Mouse (Mus musculus) cerebellum, adult 2 months (tissue): ENCODE results near the gene A930004D18Rik. TPM values are rescaled to one million over a fixed set of nuclear protein-coding genes. Genes with fewer than 3 reads are reported as not detected.
A peak's percentile ranks its signal among the peaks of the same experiment; 100 is the strongest.

Source experiments
- DNase-seq, 2 experiments: peaks; one replicate each; pipeline ENCODE4 v3.0.0; 2021
- H3K27ac ChIP-seq: fragments of 200-500 bp; 2 replicates; pipeline ENCODE4 v1.5.1; 2012; ENCODE audit warnings: low read length, control low read depth, inconsistent platforms; ENCODE audit not compliant: insufficient read depth
- H3K27me3 ChIP-seq: fragments of 200-500 bp; 2 replicates; pipeline ENCODE4 v1.6.1; 2012; ENCODE audit warnings: inconsistent platforms, mild to moderate bottlenecking, low read length, moderate library complexity; ENCODE audit not compliant: control insufficient read depth, insufficient read depth
- H3K4me1 ChIP-seq: fragments of 200-500 bp; 2 replicates; pipeline ENCODE4 v1.6.1; 2011; ENCODE audit warnings: low read length; ENCODE audit not compliant: control insufficient read depth, insufficient read depth
- H3K4me3 ChIP-seq: fragments of 200-500 bp; replicated peaks from 2 replicates; pipeline ENCODE3; 2011; ENCODE audit warnings: mild to moderate bottlenecking, low read depth, low read length, control low read depth; ENCODE audit not compliant: insufficient read depth
- CTCF ChIP-seq: fragments of 200-500 bp; IDR thresholded peaks from 2 replicates; pipeline ENCODE4 v1.5.1; 2011; ENCODE audit warnings: low read depth, mild to moderate bottlenecking, control low read depth, low read length, moderate library complexity, borderline replicate concordance; ENCODE audit not compliant: insufficient read depth
- POLR2A ChIP-seq: fragments of 200-500 bp; IDR thresholded peaks from 2 replicates; pipeline ENCODE4 v1.6.1; 2011; ENCODE audit warnings: low read length, control low read depth, borderline replicate concordance; ENCODE audit not compliant: insufficient read depth
- WGBS: fragments of 180-500 bp; shearing (Covaris S2); methylation state at CpG from one replicate; pipeline ENCODE4 v1.1.7; 2018; 5-methylcytosine and 5-hydroxymethylcytosine counted together
- polyA plus RNA-seq: library from polyadenylated mRNA; depleted of rRNA; stranded (reverse); fragments of >200 nt; gene quantifications from 2 replicates; pipeline ENCODE4 v1.2.3, GENCODE M21; 2012

A930004D18Rik gene
- polyA plus RNA-seq, 1 experiment = 2.6 TPM

DNA sequence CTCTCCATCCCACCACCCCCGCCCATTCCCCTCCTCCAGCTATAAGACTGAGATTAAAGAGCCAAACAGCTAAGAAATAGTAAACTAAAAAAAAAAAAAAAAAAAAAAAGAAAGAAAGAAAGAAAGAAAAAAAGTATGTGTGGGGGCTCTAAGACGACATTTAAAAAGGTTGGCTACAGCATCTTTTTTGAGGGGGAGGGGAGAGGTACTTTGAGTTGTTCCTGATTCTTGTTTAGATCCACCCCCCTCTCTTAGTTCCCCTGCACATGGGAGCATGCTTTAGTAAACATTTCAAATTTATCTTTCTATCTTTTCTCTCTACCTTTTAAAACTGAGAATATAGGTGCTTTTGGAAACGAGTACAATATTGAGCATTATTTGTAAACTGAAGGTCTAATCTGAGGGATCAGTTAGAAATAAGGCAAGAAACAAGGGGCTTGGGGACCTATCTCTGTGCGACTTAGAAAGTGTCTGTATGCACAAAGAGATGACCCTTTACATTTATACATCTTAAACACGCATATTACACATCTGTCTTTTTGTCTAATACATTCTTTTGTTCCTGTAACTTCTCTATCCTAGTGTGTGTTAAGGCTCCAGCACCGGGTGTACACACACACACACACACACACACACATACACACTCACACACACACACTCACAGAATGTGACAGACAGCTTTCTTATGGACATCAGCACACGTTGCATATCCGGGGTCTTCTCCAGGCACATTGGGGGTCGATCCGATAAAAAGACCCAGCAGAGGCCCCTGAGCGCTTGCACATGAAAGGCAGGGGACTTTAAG lies 13.7 kb upstream of the A930004D18Rik start:
- 50% methylated on average over 11 of the region's 11 CpGs for WGBS
- H3K4me3 ChIP-seq = no peak overlapping the region
- no peak overlapping the region for H3K27ac ChIP-seq
- TF ChIP-seq CTCF (no peak), POLR2A (no peak)
- H3K27me3 ChIP-seq = no peaks in the 10 kb centered on the region
- no peak for DNase-seq
- no peaks in the 10 kb centered on the region for H3K4me1 ChIP-seq

GRCm38 (mm10) chr2:18050541-18050985 lies 13.0 kb upstream of the A930004D18Rik start:
- no peak overlapping the region for H3K4me3 ChIP-seq
- H3K27ac ChIP-seq = no peak overlapping the region
- TF ChIP-seq CTCF = no peak
- no peak for TF ChIP-seq POLR2A
- H3K4me1 ChIP-seq = peaks cover 2% of the 10 kb centered on the region; the same call in 1 of the 2 replicates
- H3K27me3 ChIP-seq = no peaks in the 10 kb centered on the region
- DNase-seq = no peak
- WGBS = 57% methylated on average over 10 of the region's 10 CpGs

- 58% methylated on average over 2 of the region's 2 CpGs for WGBS
- no peaks in the 10 kb centered on the region for H3K27me3 ChIP-seq
- no peak overlapping the region for H3K27ac ChIP-seq
- H3K4me3 ChIP-seq = no peak overlapping the region
- H3K4me1 ChIP-seq = peaks cover 2% of the 10 kb centered on the region; the same call in 1 of the 2 replicates
- DNase-seq = no peak
- TF ChIP-seq CTCF (no peak), POLR2A (no peak)
These were observed 12.5 kb upstream of the A930004D18Rik start for GRCm38 (mm10) chr2:18050018-18050417.

DNA sequence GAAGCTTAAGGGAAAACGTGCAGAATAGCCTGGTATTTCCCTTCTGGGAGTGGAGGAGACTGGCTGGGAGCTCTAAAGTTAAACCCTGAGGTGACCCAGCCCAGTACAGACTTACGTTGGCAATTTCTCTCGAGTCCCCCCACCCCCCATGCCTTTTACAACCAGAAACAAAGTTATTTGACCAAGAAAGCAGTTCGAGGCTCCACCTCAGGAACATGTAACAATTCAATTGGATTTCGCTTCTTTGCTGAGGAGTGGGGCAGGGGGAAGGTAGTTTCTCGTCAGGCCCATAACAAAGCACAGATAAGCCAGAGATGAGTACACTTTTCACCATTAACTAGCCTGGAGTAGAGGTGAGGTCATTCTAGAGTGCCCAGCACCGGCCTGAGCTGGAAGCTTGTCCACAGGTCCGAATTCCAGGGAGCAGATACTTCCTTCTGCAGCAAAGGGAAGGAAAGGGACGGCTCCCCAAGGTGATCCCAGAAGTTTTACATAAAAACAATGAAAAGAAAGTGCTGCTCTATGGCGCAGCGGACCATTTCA lies 11.8 kb upstream of the A930004D18Rik start:
- no peak overlapping the region for H3K27ac ChIP-seq
- 47% methylated on average over 11 of the region's 11 CpGs for WGBS
- no peak overlapping the region for H3K4me3 ChIP-seq
- DNase-seq = no peak
- TF ChIP-seq POLR2A (no peak), CTCF (no peak)
- peaks cover 2% of the 10 kb centered on the region; the same call in 1 of the 2 replicates for H3K4me1 ChIP-seq
- H3K27me3 ChIP-seq = no peaks in the 10 kb centered on the region

DNA sequence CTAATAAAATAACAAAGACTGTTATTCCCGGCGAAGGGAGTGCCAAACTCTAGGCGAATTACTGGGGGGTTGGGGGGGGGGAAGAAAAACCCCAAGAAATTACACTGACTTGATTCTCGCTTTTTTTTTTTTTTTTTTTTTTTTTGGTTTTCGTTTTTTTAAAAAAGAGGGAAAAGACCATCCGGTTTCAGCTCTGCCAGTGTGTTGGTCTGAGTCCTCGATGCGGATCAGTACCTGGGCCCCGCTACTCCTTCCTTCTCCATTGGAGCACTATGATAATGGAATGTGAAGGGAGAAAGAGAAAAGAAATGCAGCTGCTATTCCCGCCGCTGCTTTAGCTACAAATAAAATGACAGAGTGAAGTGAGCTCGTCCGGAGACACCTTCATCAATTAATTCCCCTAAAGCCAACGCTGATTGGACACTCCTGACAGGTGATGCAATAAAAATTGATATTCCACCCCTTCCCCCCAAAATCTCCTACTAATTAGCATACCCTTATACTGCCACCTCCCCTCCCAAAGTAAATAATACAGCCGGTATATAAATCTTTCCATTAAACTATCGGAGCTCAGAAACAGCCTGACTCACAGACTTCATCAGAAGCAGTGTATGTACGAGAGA lies 11.0 kb upstream of the A930004D18Rik start, which contains the start of gene Skida1:
Gene Skida1 (minus strand): TSS at position 599 of the 623 bp plus-strand sequence.
- 3% methylated on average over 17 of the region's 17 CpGs for WGBS
- peak within 1 kb of the TSS; percentile 88 for H3K4me3 ChIP-seq
- peak within 1 kb of the TSS; percentile 24 for H3K27ac ChIP-seq
- H3K4me1 ChIP-seq = peaks cover 2% of the 10 kb centered on the region; the same call in 1 of the 2 replicates
- DNase-seq = peak in 1 of 2 experiments; percentile 34
- H3K27me3 ChIP-seq = no peaks in the 10 kb centered on the region
- no peak for TF ChIP-seq CTCF
- TF ChIP-seq POLR2A = no peak

GRCm38 (mm10) chr2:18047646-18048452 lies 10.3 kb upstream of the A930004D18Rik start:
- peak overlapping the region; percentile 88 for H3K4me3 ChIP-seq
- peak overlapping the region; percentile 60 for H3K27ac ChIP-seq
- no peaks in the 10 kb centered on the region for H3K27me3 ChIP-seq
- H3K4me1 ChIP-seq = peaks cover 2% of the 10 kb centered on the region; the same call in 1 of the 2 replicates
- TF ChIP-seq CTCF (no peak), POLR2A (peak; percentile 42; the same call in 1 of the 2 replicates)
- WGBS = under 1% methylated on average over 70 of the region's 70 CpGs
- DNase-seq = peak; percentile 84 to 86

- Histone ChIP-seq H3K4me3 (peak overlapping the region; percentile 88), H3K4me1 (peaks cover 2% of the 10 kb centered on the region; the same call in 1 of the 2 replicates), H3K27ac (peak overlapping the region; percentile 60), H3K27me3 (no peaks in the 10 kb centered on the region)
- TF ChIP-seq CTCF = no peak
- 0 out of 2 replicates have a peak, but pooled peaks have one; percentile 12 for TF ChIP-seq POLR2A
- WGBS = under 1% methylated on average over 58 of the region's 64 CpGs
- peak; percentile 74 to 76 for DNase-seq
These were observed 9.5 kb upstream of the A930004D18Rik start for GRCm38 (mm10) chr2:18046758-18047645.
